In the genomic region with DNA sequence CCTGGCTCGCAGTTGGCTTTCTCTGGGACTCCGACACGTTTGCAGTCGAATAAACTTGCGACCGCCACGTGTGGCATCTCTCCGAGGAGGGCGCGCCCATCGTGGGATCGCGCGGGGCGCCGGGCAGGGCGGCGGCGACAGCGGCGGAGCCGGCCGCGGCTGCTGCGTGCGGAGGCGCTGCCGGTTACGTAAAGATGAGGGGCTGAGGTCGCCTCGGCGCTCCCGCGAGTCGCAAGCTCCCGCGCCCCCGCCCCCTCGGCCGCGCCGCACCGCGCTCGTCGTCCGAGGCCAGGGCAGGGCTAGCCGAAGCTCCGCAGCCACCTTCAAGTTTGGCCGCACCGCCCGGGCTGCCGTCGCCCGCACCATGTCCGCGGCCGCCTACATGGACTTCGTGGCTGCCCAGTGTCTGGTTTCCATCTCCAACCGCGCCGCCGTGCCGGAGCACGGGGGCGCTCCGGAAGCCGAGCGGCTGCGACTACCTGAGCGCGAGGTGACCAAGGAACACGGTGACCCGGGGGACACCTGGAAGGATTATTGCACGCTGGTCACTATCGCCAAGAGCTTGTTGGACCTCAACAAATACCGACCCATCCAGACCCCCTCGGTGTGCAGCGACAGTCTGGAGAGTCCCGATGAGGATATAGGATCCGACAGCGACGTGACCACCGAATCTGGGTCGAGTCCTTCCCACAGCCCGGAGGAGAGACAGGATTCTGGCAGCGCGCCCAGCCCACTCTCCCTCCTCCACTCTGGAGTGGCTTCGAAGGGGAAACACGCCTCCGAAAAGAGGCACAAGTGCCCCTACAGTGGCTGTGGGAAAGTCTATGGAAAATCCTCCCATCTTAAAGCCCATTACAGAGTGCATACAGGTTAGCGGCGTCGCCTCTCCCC, we compare ENCODE assay signal across 8 mouse cellular contexts. TPM values are rescaled to one million over a fixed set of nuclear protein-coding genes. Genes with fewer than 3 reads are reported as not detected.
DNase-seq lines count a peak whose midpoint lies in the region; ATAC-seq and TF ChIP-seq lines count a peak whose summit lies in the region.

No protein-coding gene starts in this region.

- intact Hi-C loops in gastrocnemius, adult 2 months (cut with DNase I): loop anchor here (5.0 kb wide), 1 partner anchor 1869 kb away; the partner anchor contains the start of gene Zfand5
- intact Hi-C loops in left cerebral cortex, adult 2 months (cut with DNase I): loop anchor here (1.0 kb wide), 1 partner anchor 7 kb away; no protein-coding TSS in a partner anchor

- H3K9me3 ChIP-seq in hindbrain, embryonic 16.5 days (ENCODE audit: control insufficient read depth, low read length): no peaks in the 10 kb centered on the region

- peak overlapping the region; percentile 72 for H3K9ac ChIP-seq in hindbrain, embryonic 16.5 days (ENCODE audit: low read depth, low read length)

- peak; percentile 4; the same call in 1 of the 2 replicates for ATAC-seq in hindbrain, embryonic 16.5 days

- peak overlapping the region; percentile 100 for H3K27ac ChIP-seq in gastrocnemius, adult 2 months
- peak overlapping the region; percentile 82 for H3K27ac ChIP-seq in hindbrain, embryonic 16.5 days (ENCODE audit: low read depth, low read length)
- H3K27ac ChIP-seq in left cerebral cortex, adult 2 months: peak overlapping the region; percentile 99

- peak overlapping the region; percentile 91 for H3K4me3 ChIP-seq in gastrocnemius, adult 2 months
- peak overlapping the region; percentile 66 for H3K4me3 ChIP-seq in hindbrain, embryonic 16.5 days (ENCODE audit: low read length)
- H3K4me3 ChIP-seq in left cerebral cortex, adult 2 months: peak overlapping the region; percentile 86

- H3K36me3 ChIP-seq in hindbrain, embryonic 16.5 days (ENCODE audit: control insufficient read depth, insufficient read depth, low read length): no peaks in the 10 kb centered on the region

- under 1% methylated on average over 79 of the region's 94 CpGs for WGBS in hindbrain, embryonic 16.5 days

- TF ChIP-seq CTCF in gastrocnemius, adult 2 months (IDR thresholded peaks at IDR 0.05): no peak
- TF ChIP-seq CTCF in left cerebral cortex, adult 2 months (IDR thresholded peaks at IDR 0.05): no peak

- peaks cover 16% of the 10 kb centered on the region for H3K27me3 ChIP-seq in hindbrain, embryonic 16.5 days (replicated peaks; ENCODE audit: control insufficient read depth, insufficient read depth, low read length)

- H3K4me1 ChIP-seq in hindbrain, embryonic 16.5 days (ENCODE audit: control insufficient read depth, insufficient read depth, low read depth, low read length): peaks cover 15% of the 10 kb centered on the region

- DNase-seq in R1 (ENCODE audit: low read depth, low spot score): peak; percentile 71
- DNase-seq in cerebellum, postnatal 36 days: peak; percentile 86 to 87
- DNase-seq in gastrocnemius, adult 2 months: peak; percentile 93
- DNase-seq in left cerebral cortex, adult 2 months (ENCODE audit: extremely low spot score in 1 of 2, low spot score in 2 of 2): peak; percentile 74 to 81
- peak; percentile 89 to 91 for DNase-seq in lung, postnatal 4 days
- DNase-seq in right cerebral cortex, adult 2 months (ENCODE audit: low spot score in 2 of 2): peak; percentile 71 to 78
- DNase-seq in urinary bladder, postnatal 36 days (ENCODE audit: low spot score in 2 of 2): peak; percentile 61 to 76

- peak overlapping the region; percentile 98 for H3K4me2 ChIP-seq in hindbrain, embryonic 16.5 days (ENCODE audit: low read length)

RNA-seq across cellular contexts. Expression of gene Klf9, which starts 0.6 kb away (rescaled TPM):
- 100 to 1,000 TPM; 144 to 162 TPM for total RNA-seq in gastrocnemius, adult 2 months (2021)
- 3.8 and 4.9 TPM in 2 replicates for polyA plus RNA-seq in hindbrain, embryonic 16.5 days (2015; fragmentation: Nextera tagmentation; extraction: Ambion mirVana)
- total RNA-seq in left cerebral cortex, adult 2 months (2021): 100 to 1,000 TPM; 200 to 205 TPM

Comparison
In these comparisons a context has a peak if more than half of its experiments do, and no peak if none do; other contexts are left out.
1. Peak in every context shown above with its lines: DNase-seq, ATAC-seq, H3K4me3 ChIP-seq and H3K27ac ChIP-seq.